Mouse (Mus musculus): ENCODE measurements at regions not wholly inside any gene's neighbourhood (a gene's known extent, or its start where the extent isn't known, plus 50 kb on each side); places are given as distances from the start of the nearest gene placed in this dataset.
A peak's percentile ranks its signal among the peaks of the same experiment; 100 is the strongest.

GRCm38 (mm10) chr7:39896918-39897317 lies 379.4 kb downstream of the Zfp619 start:
- no peak for DNase-seq (ENCODE audit: low read depth, low spot score)
- H3K4me3 ChIP-seq (ENCODE audit: control insufficient read depth in 1 of 2, insufficient read depth in 1 of 2, low read depth in 2 of 2, low read length in 2 of 2) = no peak overlapping the region

GRCm38 (mm10) chr7:39898268-39898667 lies 380.7 kb downstream of the Zfp619 start:
- H3K9me3 ChIP-seq (replicated peaks; ENCODE audit: insufficient read depth, low read length) = no peaks in the 10 kb centered on the region
- no peak for TF ChIP-seq HCFC1 (IDR thresholded peaks at IDR 0.05; ENCODE audit: low read depth, low read length)
- peak; percentile 0; the same call in 1 of the 2 replicates for TF ChIP-seq RAD21 (IDR thresholded peaks at IDR 0.05; ENCODE audit: low read depth, low read length)
- TF ChIP-seq GATA1 (IDR thresholded peaks at IDR 0.05; ENCODE audit: low read depth, low read length) = no peak
- no peak for TF ChIP-seq POLR2AphosphoS5 (IDR thresholded peaks at IDR 0.05; ENCODE audit: borderline replicate concordance, low read depth, low read length)
- no peak for TF ChIP-seq CHD2 (IDR thresholded peaks at IDR 0.05; ENCODE audit: low read length)
- no peaks in the 10 kb centered on the region for H3K27me3 ChIP-seq (ENCODE audit: control insufficient read depth in 1 of 2, insufficient read depth in 2 of 2, low read length in 2 of 2)
- H3K9ac ChIP-seq (ENCODE audit: control insufficient read depth, low read depth, low read length, poor library complexity, severe bottlenecking) = no peak overlapping the region
- H3K4me3 ChIP-seq (ENCODE audit: control insufficient read depth in 1 of 2, insufficient read depth in 1 of 2, low read depth in 2 of 2, low read length in 2 of 2) = no peak overlapping the region
- no peaks in the 10 kb centered on the region for H3K79me2 ChIP-seq (ENCODE audit: control insufficient read depth, insufficient read depth, low read length, poor library complexity)
- DNase-seq (ENCODE audit: low read depth, low spot score) = peak; percentile 0
- H3K36me3 ChIP-seq (ENCODE audit: control insufficient read depth in 1 of 2, insufficient read depth in 2 of 2, low read length in 2 of 2) = no peaks in the 10 kb centered on the region
- no peaks in the 10 kb centered on the region for H3K4me1 ChIP-seq (ENCODE audit: control insufficient read depth in 1 of 2, insufficient read depth in 2 of 2, low read length in 2 of 2)
- no peak overlapping the region for H3K27ac ChIP-seq (ENCODE audit: control insufficient read depth, low read depth, low read length)

More at GRCm38 (mm10) chr7:39896918-39897317, 379.4 kb downstream of the Zfp619 start:
- no peaks in the 10 kb centered on the region for H3K4me1 ChIP-seq (ENCODE audit: control insufficient read depth in 1 of 2, insufficient read depth in 2 of 2, low read length in 2 of 2)
- no peak for TF ChIP-seq USF2 (IDR thresholded peaks at IDR 0.05; ENCODE audit: borderline replicate concordance in 1 of 2, insufficient read depth in 1 of 2, low read depth in 1 of 2, low read length in 2 of 2)
- H3K27ac ChIP-seq (ENCODE audit: control insufficient read depth, low read depth, low read length) = no peak overlapping the region
- no peaks in the 10 kb centered on the region for H3K9me3 ChIP-seq (replicated peaks; ENCODE audit: insufficient read depth, low read length)
- no peaks in the 10 kb centered on the region for H3K79me2 ChIP-seq (ENCODE audit: control insufficient read depth, insufficient read depth, low read length, poor library complexity)
- no peaks in the 10 kb centered on the region for H3K27me3 ChIP-seq (ENCODE audit: control insufficient read depth in 1 of 2, insufficient read depth in 2 of 2, low read length in 2 of 2)
- no peaks in the 10 kb centered on the region for H3K36me3 ChIP-seq (ENCODE audit: control insufficient read depth in 1 of 2, insufficient read depth in 2 of 2, low read length in 2 of 2)
- H3K9ac ChIP-seq (ENCODE audit: control insufficient read depth, low read depth, low read length, poor library complexity, severe bottlenecking) = no peak overlapping the region

GRCm38 (mm10) chr7:39933946-39934345 lies 416.4 kb downstream of the Zfp619 start:
- H3K27ac ChIP-seq (ENCODE audit: control insufficient read depth, low read depth, low read length) = no peak overlapping the region
- no peak for DNase-seq (ENCODE audit: low read depth, low spot score)
- no peak overlapping the region for H3K4me3 ChIP-seq (ENCODE audit: control insufficient read depth in 1 of 2, insufficient read depth in 1 of 2, low read depth in 2 of 2, low read length in 2 of 2)
- H3K79me2 ChIP-seq (ENCODE audit: control insufficient read depth, insufficient read depth, low read length, poor library complexity) = no peaks in the 10 kb centered on the region
- no peak for TF ChIP-seq ZNF384 (IDR thresholded peaks at IDR 0.05; ENCODE audit: low read depth, low read length)
- no peak for TF ChIP-seq CTCF (IDR thresholded peaks at IDR 0.05 in 2 of 3, conservative IDR thresholded peaks at IDR 0.05 in 1 of 3; ENCODE audit: control insufficient read depth in 1 of 3, insufficient read depth in 1 of 3, low read depth in 2 of 3, low read length in 3 of 3, poor library complexity in 1 of 3, severe bottlenecking in 1 of 3)
- TF ChIP-seq CHD2 (IDR thresholded peaks at IDR 0.05; ENCODE audit: low read length) = no peak
- TF ChIP-seq TCF12 (IDR thresholded peaks at IDR 0.05; ENCODE audit: low read depth, low read length) = no peak
- no peak for TF ChIP-seq RCOR1 (IDR thresholded peaks at IDR 0.05; ENCODE audit: low read depth, low read length)
- no peak for TF ChIP-seq GABPA (IDR thresholded peaks at IDR 0.05; ENCODE audit: low read depth, low read length)
- TF ChIP-seq ELF1 (IDR thresholded peaks at IDR 0.05; ENCODE audit: low read depth, low read length) = no peak
- no peak for TF ChIP-seq MAZ (IDR thresholded peaks at IDR 0.05; ENCODE audit: low read depth, low read length)
- TF ChIP-seq MYB (IDR thresholded peaks at IDR 0.05; ENCODE audit: low read depth, low read length) = no peak
- no peak for TF ChIP-seq GATA1 (IDR thresholded peaks at IDR 0.05; ENCODE audit: low read depth, low read length)
- no peak for TF ChIP-seq SMC3 (IDR thresholded peaks at IDR 0.05; ENCODE audit: low read depth, low read length)
- no peak for TF ChIP-seq USF1 (IDR thresholded peaks at IDR 0.05; ENCODE audit: low read depth, low read length)
- TF ChIP-seq MYC (IDR thresholded peaks at IDR 0.05; ENCODE audit: low read depth, low read length) = no peak
- no peaks in the 10 kb centered on the region for H3K9me3 ChIP-seq (replicated peaks; ENCODE audit: insufficient read depth, low read length)
- H3K4me1 ChIP-seq (ENCODE audit: control insufficient read depth in 1 of 2, insufficient read depth in 2 of 2, low read length in 2 of 2) = no peaks in the 10 kb centered on the region
- H3K27me3 ChIP-seq (ENCODE audit: control insufficient read depth in 1 of 2, insufficient read depth in 2 of 2, low read length in 2 of 2) = no peaks in the 10 kb centered on the region
- H3K36me3 ChIP-seq (ENCODE audit: control insufficient read depth in 1 of 2, insufficient read depth in 2 of 2, low read length in 2 of 2) = no peaks in the 10 kb centered on the region
- H3K9ac ChIP-seq (ENCODE audit: control insufficient read depth, low read depth, low read length, poor library complexity, severe bottlenecking) = no peak overlapping the region

Measured in MEL (cell line).